Mouse (Mus musculus) midbrain, embryonic 11.5 days (tissue): ENCODE data around the gene Cir1. TPM values are rescaled to one million over a fixed set of nuclear protein-coding genes. Genes with fewer than 3 reads are reported as not detected.

Experiments
- ATAC-seq: fragments of 200-750 bp; cut with Nextera tagmentation; 2 replicates; pipeline ENCODE4 v1.8.0; 2017; ENCODE audit warnings: moderate TSS enrichment, moderate library complexity; ENCODE audit not compliant: low FRiP score
- DNase-seq: peaks from one replicate; pipeline ENCODE4 v3.0.0; 2015; ENCODE audit warnings: low spot score; ENCODE audit errors: missing footprints
- H3K27ac ChIP-seq: fragments of 300-500 bp; sonication (generic); 2 replicates; pipeline ENCODE4 v1.5.1; 2014; ENCODE audit warnings: low read depth, low read length
- H3K27me3 ChIP-seq: fragments of 300-500 bp; sonication (generic); 2 replicates; pipeline ENCODE4 v1.6.1; 2014; ENCODE audit warnings: mild to moderate bottlenecking, low read length, moderate library complexity, mixed read lengths; ENCODE audit not compliant: control insufficient read depth, insufficient read depth
- H3K36me3 ChIP-seq: fragments of 300-500 bp; sonication (generic); 2 replicates; pipeline ENCODE4 v1.6.1; 2014; ENCODE audit warnings: mild to moderate bottlenecking, low read length, moderate library complexity, mixed read lengths; ENCODE audit not compliant: control insufficient read depth, insufficient read depth
- H3K4me1 ChIP-seq: fragments of 300-500 bp; sonication (generic); 2 replicates; pipeline ENCODE4 v1.6.1; 2014; ENCODE audit warnings: low read length; ENCODE audit not compliant: control insufficient read depth, insufficient read depth
- H3K4me2 ChIP-seq: fragments of 300-500 bp; sonication (generic); 2 replicates; pipeline ENCODE4 v1.6.1; 2014; ENCODE audit warnings: mild to moderate bottlenecking, moderate library complexity
- H3K4me3 ChIP-seq: fragments of 300-500 bp; sonication (generic); 2 replicates; pipeline ENCODE4 v1.5.1; 2014; ENCODE audit warnings: low read depth, low read length
- H3K9ac ChIP-seq: fragments of 300-500 bp; sonication (generic); 2 replicates; pipeline ENCODE4 v1.6.1; 2014; ENCODE audit warnings: low read length
- H3K9me3 ChIP-seq: fragments of 300-500 bp; sonication (generic); 2 replicates; pipeline ENCODE4 v1.6.1; 2016; ENCODE audit warnings: low read length; ENCODE audit not compliant: control insufficient read depth
- WGBS: fragments of 180-500 bp; shearing (Covaris S2); extraction: QIAGEN DNeasy Blood & Tissue Kit; methylation state at CpG from one replicate; pipeline ENCODE4 v1.1.7; 2014; 5-methylcytosine and 5-hydroxymethylcytosine counted together
- polyA plus RNA-seq: library from polyadenylated mRNA; unstranded; fragments of >200 nt; fragmentation: Nextera tagmentation; extraction: Ambion mirVana; gene quantifications from 2 replicates; pipeline ENCODE4 v1.2.1, GENCODE M21; 2014

The Cir1 gene
- polyA plus RNA-seq: 21.4 and 25.5 TPM in 2 replicates

- no peaks in the 10 kb centered on the region for H3K9me3 ChIP-seq
- H3K4me1 ChIP-seq: peaks cover 6% of the 10 kb centered on the region
- H3K27me3 ChIP-seq: no peaks in the 10 kb centered on the region
- no peaks in the 10 kb centered on the region for H3K36me3 ChIP-seq
- peak; percentile 99 for DNase-seq
- H3K27ac ChIP-seq: no peak within 1 kb of the TSS
- peak within 1 kb of the TSS; percentile 82 for H3K4me3 ChIP-seq
- WGBS: under 1% methylated on average over 64 of the region's 64 CpGs
- peak within 1 kb of the TSS; percentile 83 for H3K4me2 ChIP-seq
- peak; percentile 97 for ATAC-seq
- peak within 1 kb of the TSS; percentile 65 for H3K9ac ChIP-seq
Observed at GRCm38 (mm10) chr2:73312152-73313116, at the start of gene Cir1, which contains the start of gene Scrn3. Cir1 (minus strand) TSS chr2:73312701. Scrn3 (plus strand) TSS chr2:73312601.

- ATAC-seq (no peak), DNase-seq (no peak)
- Histone ChIP-seq H3K9me3 (no peaks in the 10 kb centered on the region), H3K27ac (no peak overlapping the region), H3K4me2 (no peak overlapping the region), H3K36me3 (no peaks in the 10 kb centered on the region), H3K27me3 (no peaks in the 10 kb centered on the region), H3K9ac (no peak overlapping the region), H3K4me3 (no peak overlapping the region), H3K4me1 (no peaks in the 10 kb centered on the region)
- 85% methylated on average over 2 of the region's 2 CpGs for WGBS
Observed at GRCm38 (mm10) chr2:73360536-73360935, 48.0 kb upstream of the Cir1 start.

GRCm38 (mm10) chr2:73359941-73360340, 47.4 kb upstream of the Cir1 start:
- ATAC-seq (no peak), DNase-seq (no peak)
- H3K36me3 ChIP-seq: no peaks in the 10 kb centered on the region
- H3K27ac ChIP-seq: no peak overlapping the region
- H3K4me3 ChIP-seq: no peak overlapping the region
- H3K27me3 ChIP-seq: no peaks in the 10 kb centered on the region
- no peak overlapping the region for H3K9ac ChIP-seq
- H3K4me1 ChIP-seq: no peaks in the 10 kb centered on the region
- H3K9me3 ChIP-seq: no peaks in the 10 kb centered on the region
- WGBS: 90% methylated on average over 5 of the region's 5 CpGs
- H3K4me2 ChIP-seq: no peak overlapping the region

GRCm38 (mm10) chr2:73357004-73357403, 44.5 kb upstream of the Cir1 start:
- Histone ChIP-seq H3K27me3 (no peaks in the 10 kb centered on the region), H3K9me3 (no peaks in the 10 kb centered on the region), H3K9ac (no peak overlapping the region), H3K27ac (no peak overlapping the region), H3K4me2 (no peak overlapping the region), H3K4me1 (no peaks in the 10 kb centered on the region), H3K36me3 (no peaks in the 10 kb centered on the region), H3K4me3 (no peak overlapping the region)
- DNase-seq (no peak), ATAC-seq (no peak)
- 82% methylated on average over 18 of the region's 18 CpGs for WGBS

- no peak for ATAC-seq
Observed at GRCm38 (mm10) chr2:73351927-73352374, 39.5 kb upstream of the Cir1 start.

GRCm38 (mm10) chr2:73351496-73351895, 39.0 kb upstream of the Cir1 start:
- Histone ChIP-seq H3K4me1 (peaks cover 3% of the 10 kb centered on the region; the same call in 1 of the 2 replicates), H3K4me3 (no peak overlapping the region), H3K27me3 (no peaks in the 10 kb centered on the region), H3K27ac (no peak overlapping the region), H3K9ac (no peak overlapping the region), H3K36me3 (no peaks in the 10 kb centered on the region), H3K4me2 (no peak overlapping the region), H3K9me3 (no peaks in the 10 kb centered on the region)
- WGBS: 72% methylated on average over 5 of the region's 5 CpGs
- ATAC-seq (no peak), DNase-seq (no peak)

More at GRCm38 (mm10) chr2:73351927-73352374, 39.5 kb upstream of the Cir1 start:
- no peak overlapping the region for H3K27ac ChIP-seq
- no peak for DNase-seq
- 69% methylated on average over 7 of the region's 7 CpGs for WGBS
- H3K4me2 ChIP-seq: no peak overlapping the region
- no peak overlapping the region for H3K9ac ChIP-seq
- peaks cover 3% of the 10 kb centered on the region; the same call in 1 of the 2 replicates for H3K4me1 ChIP-seq
- H3K36me3 ChIP-seq: no peaks in the 10 kb centered on the region
- no peaks in the 10 kb centered on the region for H3K27me3 ChIP-seq
- H3K4me3 ChIP-seq: no peak overlapping the region
- H3K9me3 ChIP-seq: no peaks in the 10 kb centered on the region

GRCm38 (mm10) chr2:73348221-73348620, 35.7 kb upstream of the Cir1 start:
- ATAC-seq (no peak), DNase-seq (no peak)
- Histone ChIP-seq H3K36me3 (no peaks in the 10 kb centered on the region), H3K4me1 (peaks cover 3% of the 10 kb centered on the region; the same call in 1 of the 2 replicates), H3K4me2 (no peak overlapping the region), H3K9ac (no peak overlapping the region), H3K4me3 (no peak overlapping the region), H3K9me3 (no peaks in the 10 kb centered on the region), H3K27me3 (no peaks in the 10 kb centered on the region), H3K27ac (no peak overlapping the region)
- WGBS: 90% methylated on average over 6 of the region's 6 CpGs

- ATAC-seq (no peak), DNase-seq (no peak)
- Histone ChIP-seq H3K4me3 (no peak overlapping the region), H3K36me3 (no peaks in the 10 kb centered on the region), H3K4me2 (no peak overlapping the region), H3K9me3 (no peaks in the 10 kb centered on the region), H3K27ac (no peak overlapping the region), H3K4me1 (peaks cover 3% of the 10 kb centered on the region; the same call in 1 of the 2 replicates), H3K27me3 (no peaks in the 10 kb centered on the region), H3K9ac (no peak overlapping the region)
- 73% methylated on average over 9 of the region's 9 CpGs for WGBS
Observed at GRCm38 (mm10) chr2:73347766-73348165, 35.3 kb upstream of the Cir1 start.

GRCm38 (mm10) chr2:73347136-73347535, 34.6 kb upstream of the Cir1 start:
- Histone ChIP-seq H3K27me3 (no peaks in the 10 kb centered on the region), H3K4me2 (no peak overlapping the region), H3K9ac (no peak overlapping the region), H3K4me1 (peaks cover 3% of the 10 kb centered on the region; the same call in 1 of the 2 replicates), H3K36me3 (no peaks in the 10 kb centered on the region), H3K4me3 (no peak overlapping the region), H3K27ac (no peak overlapping the region), H3K9me3 (no peaks in the 10 kb centered on the region)
- DNase-seq (no peak), ATAC-seq (no peak)
- WGBS: 75% methylated on average over 6 of the region's 6 CpGs
